Mouse (Mus musculus): ENCODE results near the gene Akap4. TPM values are rescaled to one million over a fixed set of nuclear protein-coding genes. Genes with fewer than 3 reads are reported as not detected.

The Akap4 gene
- polyA plus RNA-seq (2015; fragmentation: Nextera tagmentation; extraction: Ambion mirVana): not detected in 2 replicates

DNA sequence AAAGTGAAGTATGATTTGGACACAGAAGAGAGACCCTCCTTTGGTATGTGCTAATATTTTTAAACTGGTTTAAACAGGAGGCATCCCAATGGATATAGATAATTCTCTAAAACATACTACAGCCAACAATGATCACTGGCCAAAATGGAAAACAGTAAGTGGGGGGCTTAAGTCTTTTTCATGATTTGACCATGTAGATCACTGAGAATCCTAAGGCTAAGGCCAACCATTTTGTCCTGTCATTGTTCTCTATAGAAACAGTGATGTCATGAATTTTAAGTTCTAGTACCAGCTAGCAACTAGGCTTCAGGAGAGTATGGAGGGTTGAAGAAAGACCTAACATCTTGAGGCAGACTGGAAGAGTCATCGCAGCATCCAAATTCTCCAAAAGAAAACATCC lies at the start of gene Akap4:
TSS of gene Akap4 (plus strand) at position 301 of the 400 bp plus-strand sequence.

DNA sequence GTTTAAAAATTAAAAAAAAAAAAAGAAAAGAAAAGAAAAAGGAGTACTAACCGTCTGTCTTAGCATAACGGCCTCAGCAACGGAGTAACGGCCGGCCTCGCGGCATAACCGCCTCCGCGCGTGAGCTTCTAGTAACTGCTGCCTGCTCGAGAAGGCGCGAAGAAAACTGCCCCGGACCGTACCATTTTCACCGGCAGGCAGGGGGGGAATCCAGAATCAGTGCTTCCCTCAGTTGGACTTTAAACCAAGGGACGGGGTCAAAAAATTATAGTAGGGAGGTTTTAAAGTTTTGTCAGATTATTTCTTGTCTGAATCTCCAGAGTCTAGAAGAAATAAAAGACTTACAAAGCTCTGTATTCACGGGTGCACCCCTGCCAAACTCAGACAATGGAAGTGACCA lies 25.8 kb upstream of the Akap4 start, which contains the start of gene Ccnb3:
TSS of gene Ccnb3 (minus strand) at position 101 of the 400 bp plus-strand sequence.

Other genes starting within 250 kb of the Akap4 start
- gene Ccnb3, start 25.9 kb upstream of the Akap4 start, polyA plus RNA-seq (2015; fragmentation: Nextera tagmentation; extraction: Ambion mirVana): 0.06 TPM in 1 of 2 replicates, not detected in the other

All from spleen, postnatal 0 days (tissue).